Mouse (Mus musculus) kidney, embryonic 14.5 days (tissue): ENCODE data around the gene Gemin5. TPM values are rescaled to one million over a fixed set of nuclear protein-coding genes. Genes with fewer than 3 reads are reported as not detected.
A peak's percentile ranks its signal among the peaks of the same experiment; 100 is the strongest.
"Not testable (repeated sequence)": the region's sequence is repeated elsewhere in the genome, so short reads cannot be mapped to it uniquely, and the experiment has no call there.

ENCODE experiments used
- ATAC-seq: fragments of 200-750 bp; cut with Nextera tagmentation; 2 replicates; pipeline ENCODE4 v1.8.0; 2017; ENCODE audit warnings: moderate number of reproducible peaks, mild to moderate bottlenecking, moderate TSS enrichment, moderate library complexity; ENCODE audit not compliant: low FRiP score, low TSS enrichment
- H3K27ac ChIP-seq: fragments of 300-500 bp; sonication (generic); 2 replicates; pipeline ENCODE4 v1.5.1; 2014; ENCODE audit warnings: low read depth, mild to moderate bottlenecking, low read length, moderate library complexity, mixed read lengths
- H3K27me3 ChIP-seq: fragments of 300-500 bp; sonication (generic); 2 replicates; pipeline ENCODE4 v1.6.1; 2014; ENCODE audit warnings: mild to moderate bottlenecking, low read length; ENCODE audit not compliant: control insufficient read depth, insufficient read depth
- H3K36me3 ChIP-seq: fragments of 300-500 bp; sonication (generic); 2 replicates; pipeline ENCODE4 v1.6.1; 2014; ENCODE audit warnings: low read length, mixed read lengths; ENCODE audit not compliant: control insufficient read depth, insufficient read depth
- H3K4me1 ChIP-seq: fragments of 300-500 bp; sonication (generic); 2 replicates; pipeline ENCODE4 v1.6.1; 2014; ENCODE audit warnings: low read length, mixed read lengths; ENCODE audit not compliant: control insufficient read depth, insufficient read depth
- H3K4me2 ChIP-seq: fragments of 300-500 bp; sonication (generic); replicated peaks from 2 replicates; pipeline ENCODE4 v1.6.1; 2014; ENCODE audit warnings: low read depth, mild to moderate bottlenecking, low read length
- H3K4me3 ChIP-seq: fragments of 300-500 bp; sonication (generic); 2 replicates; pipeline ENCODE4 v1.5.1; 2014; ENCODE audit warnings: mild to moderate bottlenecking, low read length
- H3K9ac ChIP-seq: fragments of 300-500 bp; sonication (generic); 2 replicates; pipeline ENCODE4 v1.6.1; 2014; ENCODE audit warnings: low read depth, mild to moderate bottlenecking, low read length, moderate library complexity
- H3K9me3 ChIP-seq: fragments of 300-500 bp; sonication (generic); 2 replicates; pipeline ENCODE4 v1.6.1; 2016; ENCODE audit warnings: low read length; ENCODE audit not compliant: control insufficient read depth
- WGBS: fragments of 180-500 bp; shearing (Covaris S2); extraction: QIAGEN DNeasy Blood & Tissue Kit; methylation state at CpG from one replicate; pipeline ENCODE4 v1.1.7; 2014; 5-methylcytosine and 5-hydroxymethylcytosine counted together
- polyA plus RNA-seq: library from polyadenylated mRNA; unstranded; fragments of >200 nt; fragmentation: Nextera tagmentation; extraction: Ambion mirVana; gene quantifications from 2 replicates; pipeline ENCODE4 v1.2.1, GENCODE M21; 2014

Gemin5 gene
- polyA plus RNA-seq, 1 experiment from 2014 or later: 35.7 TPM

DNA sequence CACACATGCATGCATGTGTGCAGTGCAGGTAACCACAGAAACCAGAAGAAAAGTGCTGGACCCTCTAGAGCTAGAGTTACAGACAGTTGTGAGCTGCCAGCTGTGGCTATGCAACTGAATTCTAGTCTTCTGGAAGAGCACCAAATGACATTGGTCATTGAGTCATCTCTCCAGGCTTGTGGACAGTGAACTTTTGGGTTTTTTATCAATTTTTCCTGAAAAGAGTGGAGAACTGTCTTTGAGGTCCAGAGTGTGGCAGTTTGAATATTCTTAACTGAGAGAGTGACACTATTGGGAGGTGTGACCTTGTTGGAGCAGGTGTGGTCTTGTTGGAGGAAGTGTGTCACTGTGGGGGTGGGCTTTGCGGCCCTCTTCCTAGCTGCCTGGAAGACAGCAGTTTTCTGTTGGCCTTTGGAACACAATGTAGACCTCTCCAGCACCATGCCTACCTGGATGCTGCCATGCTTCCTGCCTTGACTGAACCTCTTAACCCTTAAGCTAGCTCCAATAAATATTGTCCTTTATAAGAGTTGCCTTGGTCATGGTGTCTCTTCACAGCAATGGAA, 42.1 kb upstream of the Gemin5 start:
- WGBS: 85% methylated on average over 1 of the region's 1 CpGs
- no peak overlapping the region for H3K4me3 ChIP-seq

DNA sequence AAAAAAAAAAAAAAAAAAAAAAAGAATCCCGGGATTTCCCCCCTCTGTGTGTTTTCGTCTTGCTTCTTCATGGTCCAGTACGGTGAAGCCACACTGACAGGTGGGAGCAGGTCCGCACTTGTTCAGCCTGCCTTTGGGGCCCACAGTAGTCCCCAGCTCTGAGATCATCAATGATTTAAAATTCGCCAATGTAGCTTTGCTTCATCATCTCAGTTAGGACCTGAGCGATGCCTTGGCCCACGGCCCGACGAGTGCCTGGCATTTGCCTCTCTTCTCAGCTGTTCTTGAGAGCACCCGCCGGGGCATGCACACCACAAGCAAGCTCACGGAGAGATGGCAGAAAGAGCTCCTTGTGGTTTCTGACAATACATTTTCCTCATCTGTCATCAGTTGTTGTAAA, 32.7 kb upstream of the Gemin5 start:
- H3K36me3 ChIP-seq: no peaks in the 10 kb centered on the region
- H3K27ac ChIP-seq: no peak overlapping the region
- H3K9me3 ChIP-seq: no peaks in the 10 kb centered on the region
- no peak for ATAC-seq
- no peak overlapping the region for H3K4me3 ChIP-seq
- no peak overlapping the region for H3K9ac ChIP-seq
- no peak overlapping the region for H3K4me2 ChIP-seq
- no peaks in the 10 kb centered on the region for H3K27me3 ChIP-seq
- H3K4me1 ChIP-seq: no peaks in the 10 kb centered on the region
- whole genome bisulfite sequencing: 91% methylated on average over 12 of the region's 12 CpGs

More for the DNA sequence above, 42.1 kb upstream of the Gemin5 start:
- ATAC-seq: no peak
- no peak overlapping the region for H3K4me2 ChIP-seq
- no peaks in the 10 kb centered on the region for H3K4me1 ChIP-seq
- no peaks in the 10 kb centered on the region for H3K36me3 ChIP-seq
- no peaks in the 10 kb centered on the region for H3K27me3 ChIP-seq
- H3K9me3 ChIP-seq: no peaks in the 10 kb centered on the region
- H3K27ac ChIP-seq: no peak overlapping the region
- no peak overlapping the region for H3K9ac ChIP-seq

DNA sequence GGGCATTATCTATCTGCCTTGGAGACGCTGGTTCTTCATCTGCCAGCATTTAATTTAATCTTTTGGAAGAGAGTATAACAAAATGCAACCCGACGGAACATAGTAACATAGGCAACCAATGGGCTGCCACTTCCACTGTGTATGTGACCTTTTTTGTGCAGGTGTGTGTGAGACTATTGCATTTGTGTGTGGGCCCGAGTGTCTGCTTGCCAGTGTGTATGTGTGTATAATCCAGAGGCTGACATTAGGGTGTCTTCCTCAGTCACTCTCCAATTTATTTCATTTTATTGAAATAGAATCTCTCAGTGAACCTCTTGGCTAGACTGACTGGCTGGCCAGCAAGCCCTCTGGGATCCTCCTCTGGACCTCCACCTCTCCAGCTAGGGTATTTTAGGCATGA, 31.9 kb upstream of the Gemin5 start:
- Histone ChIP-seq H3K27me3 (no peaks in the 10 kb centered on the region), H3K4me1 (no peaks in the 10 kb centered on the region), H3K36me3 (no peaks in the 10 kb centered on the region), H3K9me3 (no peaks in the 10 kb centered on the region), H3K4me3 (no peak overlapping the region), H3K9ac (no peak overlapping the region), H3K27ac (no peak overlapping the region), H3K4me2 (no peak overlapping the region)
- ATAC-seq: no peak
- WGBS: 91% methylated on average over 4 of the region's 4 CpGs

DNA sequence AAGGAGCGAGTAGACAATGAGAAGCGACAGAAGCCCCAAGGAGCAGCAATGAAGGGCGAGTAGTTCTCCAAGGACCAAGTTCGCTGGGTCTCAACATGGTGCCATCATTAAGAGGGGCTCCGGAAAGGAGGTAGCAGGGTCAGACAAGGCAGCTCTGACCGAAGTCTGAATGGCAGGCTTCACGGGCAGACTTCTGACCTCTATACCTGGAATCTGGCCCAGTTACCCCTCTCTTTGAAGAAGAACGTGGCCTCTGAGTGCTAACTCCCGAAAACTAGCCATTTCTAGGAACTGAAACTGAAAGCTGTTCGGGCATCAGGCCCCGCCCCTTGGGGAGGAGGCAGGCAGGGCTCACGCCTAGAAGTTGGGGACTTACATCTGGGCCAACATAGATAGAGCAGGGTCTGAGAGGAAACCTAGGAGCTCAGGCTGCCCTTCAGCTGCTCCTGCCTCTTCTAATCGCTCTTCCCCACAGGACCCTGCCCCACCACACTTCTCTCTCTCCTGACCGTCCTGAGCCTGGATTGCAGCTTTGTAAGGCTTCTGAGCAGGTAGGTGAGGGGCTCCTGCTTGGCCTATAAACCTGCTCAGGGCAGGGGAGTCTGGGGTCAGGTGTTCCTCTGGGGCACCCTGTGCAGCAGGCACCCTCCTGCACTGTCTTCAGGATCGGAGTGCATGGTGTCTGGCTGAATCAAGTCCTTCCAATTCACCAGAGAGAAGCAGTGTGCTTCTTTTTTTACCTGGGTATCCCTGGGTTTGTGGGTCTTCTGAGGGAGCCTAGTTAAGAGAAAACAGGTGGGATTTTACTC, 31.1 kb upstream of the Gemin5 start, which contains the start of the genes Igtp and Irgm2:
Igtp (plus strand) TSS at position 328 of the 809 bp plus-strand sequence.
Irgm2 (plus strand) TSS at position 390 of the 809 bp plus-strand sequence.
- Histone ChIP-seq H3K9ac (peak within 1 kb of the TSS; percentile 46), H3K4me3 (peak within 1 kb of the TSS; percentile 51), H3K4me2 (peak within 1 kb of the TSS; percentile 76)
- H3K4me1 ChIP-seq, H3K27me3 ChIP-seq, H3K9me3 ChIP-seq, H3K36me3 ChIP-seq, H3K27ac ChIP-seq: not testable (repeated sequence)
- ATAC-seq: peak; percentile 87
- WGBS: 7% methylated on average over 14 of the region's 15 CpGs

DNA sequence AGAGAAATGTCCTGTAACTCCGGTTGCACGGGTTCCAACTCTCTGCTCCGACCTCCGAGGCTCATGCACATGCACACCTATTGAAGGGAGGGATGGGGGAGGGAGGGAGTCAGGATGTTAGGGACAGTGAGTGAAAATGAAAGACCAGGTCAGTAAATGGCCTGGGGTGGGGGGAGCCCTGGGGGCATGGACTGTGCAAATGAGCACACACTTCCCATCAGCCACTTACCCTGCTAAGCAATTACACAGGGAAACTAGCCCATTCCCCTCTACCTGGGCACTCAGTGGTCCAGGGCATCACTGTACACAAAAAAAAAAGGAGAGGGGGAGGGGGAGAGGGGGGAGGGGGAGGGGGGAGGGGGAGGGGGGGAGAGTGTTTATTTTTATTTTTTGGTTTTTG, 30.3 kb upstream of the Gemin5 start:
- WGBS: 93% methylated on average over 4 of the region's 4 CpGs
- peak overlapping the region; percentile 76 for H3K4me2 ChIP-seq
- no peaks in the 10 kb centered on the region for H3K27me3 ChIP-seq
- ATAC-seq: peak; percentile 48; the same call in 1 of the 2 replicates
- H3K9ac ChIP-seq: no peak overlapping the region
- no peaks in the 10 kb centered on the region for H3K36me3 ChIP-seq
- no peaks in the 10 kb centered on the region for H3K9me3 ChIP-seq
- peak overlapping the region; percentile 51 for H3K4me3 ChIP-seq
- H3K27ac ChIP-seq: no peak overlapping the region
- H3K4me1 ChIP-seq: peaks cover 5% of the 10 kb centered on the region

DNA sequence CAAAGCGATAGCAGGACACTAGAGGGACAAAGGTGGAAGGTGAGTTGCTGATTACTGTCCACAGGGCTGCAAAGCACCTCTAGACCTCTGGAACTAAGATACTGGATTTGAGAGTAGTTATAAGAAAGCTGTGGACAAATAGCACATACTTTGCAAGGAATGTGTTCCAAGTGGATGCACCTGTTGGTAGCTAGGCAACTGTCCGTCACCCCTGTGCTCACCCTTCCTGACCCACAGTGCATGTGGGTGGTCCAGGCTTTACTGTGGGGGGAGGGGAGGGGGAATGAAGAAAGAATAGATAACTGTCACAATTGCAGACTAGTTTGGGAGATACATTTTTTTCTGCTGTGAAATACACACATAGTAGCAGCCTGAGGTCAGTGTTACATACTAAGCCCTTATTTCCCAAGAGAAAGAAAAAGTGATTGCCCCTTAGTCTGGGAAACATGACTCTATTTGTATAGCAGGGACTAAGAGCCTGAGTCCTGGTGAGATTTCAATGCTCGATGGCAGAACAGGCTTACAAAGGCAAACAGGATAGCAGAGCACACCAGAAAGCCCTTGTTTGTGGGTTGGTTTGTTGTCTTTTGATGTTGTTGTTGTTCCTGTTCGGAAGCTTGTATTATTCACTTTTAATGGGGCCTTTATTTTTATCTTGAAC, 25.7 kb upstream of the Gemin5 start:
- H3K27ac ChIP-seq: no peak overlapping the region
- no peaks in the 10 kb centered on the region for H3K27me3 ChIP-seq
- H3K36me3 ChIP-seq: no peaks in the 10 kb centered on the region
- 48% methylated on average over 4 of the region's 4 CpGs for WGBS
- no peak overlapping the region for H3K9ac ChIP-seq
- ATAC-seq: no peak
- no peaks in the 10 kb centered on the region for H3K9me3 ChIP-seq
- no peak overlapping the region for H3K4me2 ChIP-seq
- peaks cover 6% of the 10 kb centered on the region for H3K4me1 ChIP-seq
- H3K4me3 ChIP-seq: no peak overlapping the region

DNA sequence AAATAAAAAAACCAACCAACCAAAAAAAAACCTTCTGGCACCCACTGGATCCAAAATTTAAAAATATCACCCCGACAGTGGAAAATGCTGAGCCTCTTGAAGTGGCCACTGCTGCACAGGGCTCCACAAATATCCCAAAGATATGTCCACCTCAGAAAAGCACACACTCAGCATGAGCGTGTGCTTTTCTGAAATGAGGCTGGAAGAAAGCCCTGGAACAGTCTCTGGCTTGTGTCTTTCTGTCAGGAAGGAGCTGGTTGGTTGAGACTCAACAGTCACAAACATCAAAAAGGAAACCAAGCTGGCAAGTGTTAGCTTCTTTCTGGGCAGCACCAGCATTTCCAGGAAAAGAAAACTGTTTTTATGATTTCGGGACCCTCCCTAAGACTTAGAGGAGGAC, 25.0 kb upstream of the Gemin5 start:
- H3K27ac ChIP-seq: no peak overlapping the region
- H3K4me3 ChIP-seq: no peak overlapping the region
- no peak overlapping the region for H3K4me2 ChIP-seq
- ATAC-seq: no peak
- H3K9ac ChIP-seq: no peak overlapping the region
- H3K4me1 ChIP-seq: peaks cover 6% of the 10 kb centered on the region
- no peaks in the 10 kb centered on the region for H3K9me3 ChIP-seq
- H3K27me3 ChIP-seq: no peaks in the 10 kb centered on the region
- WGBS: 84% methylated on average over 3 of the region's 3 CpGs
- H3K36me3 ChIP-seq: no peaks in the 10 kb centered on the region

DNA sequence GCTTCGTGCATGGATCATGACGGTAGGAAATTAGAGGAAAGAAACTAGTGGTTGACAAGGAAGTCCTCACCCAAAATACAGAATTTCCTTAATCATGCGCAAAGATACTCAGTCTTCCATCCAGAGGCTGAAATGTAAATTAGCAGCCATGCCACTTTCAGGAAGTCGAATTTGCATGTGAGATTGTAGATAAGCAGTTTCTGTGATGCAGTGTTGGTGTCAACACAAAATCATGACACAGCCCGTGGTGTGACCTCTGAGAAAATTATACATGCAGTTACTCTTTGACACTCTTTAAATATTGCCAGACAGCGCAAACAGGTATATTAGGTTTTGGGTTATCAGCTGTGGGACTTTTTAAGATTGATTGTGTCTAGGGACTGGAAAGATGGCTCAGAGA, 21.3 kb upstream of the Gemin5 start:
- no peak for ATAC-seq
- no peak overlapping the region for H3K4me2 ChIP-seq
- no peaks in the 10 kb centered on the region for H3K27me3 ChIP-seq

DNA sequence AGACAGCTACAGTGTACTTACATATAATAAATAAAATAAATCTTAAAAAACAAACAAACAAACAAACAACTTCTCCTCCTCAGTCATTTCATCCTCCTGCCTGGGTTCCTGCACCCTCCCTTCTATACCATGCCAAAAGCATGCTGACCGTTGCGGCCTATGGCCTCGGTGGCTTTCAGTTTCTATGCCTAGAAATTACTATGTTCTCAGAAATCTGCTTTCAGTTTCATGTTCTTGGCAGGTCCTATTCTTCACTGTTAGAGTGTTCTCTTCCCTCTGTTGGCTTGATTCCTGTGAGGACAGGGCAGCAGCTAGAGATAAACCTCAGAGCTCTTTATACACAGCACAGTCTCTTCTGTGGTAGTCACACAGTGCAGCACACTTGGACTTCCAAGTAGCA, 15.2 kb upstream of the Gemin5 start:
- Histone ChIP-seq H3K4me2 (no peak overlapping the region), H3K27me3 (no peaks in the 10 kb centered on the region), H3K9me3 (no peaks in the 10 kb centered on the region), H3K4me3 (no peak overlapping the region), H3K9ac (no peak overlapping the region), H3K4me1 (no peaks in the 10 kb centered on the region), H3K36me3 (peaks cover 7% of the 10 kb centered on the region; the same call in 1 of the 2 replicates), H3K27ac (no peak overlapping the region)
- ATAC-seq: no peak
- WGBS: 89% methylated on average over 3 of the region's 3 CpGs

More for the DNA sequence above, 21.3 kb upstream of the Gemin5 start:
- no peak overlapping the region for H3K9ac ChIP-seq
- 93% methylated on average over 6 of the region's 6 CpGs for WGBS
- H3K27ac ChIP-seq: no peak overlapping the region
- H3K4me3 ChIP-seq: no peak overlapping the region
- no peaks in the 10 kb centered on the region for H3K36me3 ChIP-seq
- no peaks in the 10 kb centered on the region for H3K9me3 ChIP-seq
- peaks cover 6% of the 10 kb centered on the region for H3K4me1 ChIP-seq
